Mouse (Mus musculus) testis, postnatal 10 days (tissue): ENCODE measurements around the gene Frmpd1.

ENCODE experiments used
- DNase-seq: peaks from one replicate; pipeline ENCODE4 v3.0.0; 2021; ENCODE audit warnings: low spot score

Gene Frmpd1

GRCm38 (mm10) chr4:45241330-45241729, 56.7 kb downstream of the Frmpd1 start:
- DNase-seq: no peak

GRCm38 (mm10) chr4:45242163-45242562, 57.5 kb downstream of the Frmpd1 start:
- DNase-seq: no peak

- no peak for DNase-seq
Observed at GRCm38 (mm10) chr4:45243211-45243902, 58.7 kb downstream of the Frmpd1 start.

- DNase-seq: no peak
Observed at GRCm38 (mm10) chr4:45251265-45251664, 66.6 kb downstream of the Frmpd1 start.

GRCm38 (mm10) chr4:45252861-45253262, 68.2 kb downstream of the Frmpd1 start:
- DNase-seq: peak; percentile 50

GRCm38 (mm10) chr4:45253839-45254601, 69.3 kb downstream of the Frmpd1 start:
- no peak for DNase-seq

GRCm38 (mm10) chr4:45259232-45259832, 74.7 kb downstream of the Frmpd1 start:
- no peak for DNase-seq

GRCm38 (mm10) chr4:45261551-45261950, 76.9 kb downstream of the Frmpd1 start:
- no peak for DNase-seq

- no peak for DNase-seq
Observed at GRCm38 (mm10) chr4:45267883-45268282, 83.2 kb downstream of the Frmpd1 start.

GRCm38 (mm10) chr4:45271041-45271452, 86.4 kb downstream of the Frmpd1 start:
- no peak for DNase-seq

- DNase-seq: no peak
Observed at GRCm38 (mm10) chr4:45275770-45276169, 91.1 kb downstream of the Frmpd1 start.

- DNase-seq: peak; percentile 59
Observed at GRCm38 (mm10) chr4:45279292-45279691, 94.6 kb downstream of the Frmpd1 start.

GRCm38 (mm10) chr4:45279981-45280548, 95.4 kb downstream of the Frmpd1 start:
- peak; percentile 64 for DNase-seq

- DNase-seq: no peak
Observed at GRCm38 (mm10) chr4:45286318-45286717, 101.6 kb downstream of the Frmpd1 start.

GRCm38 (mm10) chr4:45287906-45288305, 103.2 kb downstream of the Frmpd1 start:
- DNase-seq: peak; percentile 16

- peak; percentile 73 for DNase-seq
Observed at GRCm38 (mm10) chr4:45296662-45297564, 112.2 kb downstream of the Frmpd1 start, which contains the start of gene Trmt10b. Trmt10b (plus strand) TSS chr4:45297127.

- DNase-seq: no peak
Observed at GRCm38 (mm10) chr4:45305536-45305935, 120.9 kb downstream of the Frmpd1 start.

- DNase-seq: no peak
Observed at GRCm38 (mm10) chr4:45308046-45308445, 123.4 kb downstream of the Frmpd1 start.

GRCm38 (mm10) chr4:45308606-45309005, 123.9 kb downstream of the Frmpd1 start:
- no peak for DNase-seq

- DNase-seq: no peak
Observed at GRCm38 (mm10) chr4:45311056-45311455, 126.4 kb downstream of the Frmpd1 start.

GRCm38 (mm10) chr4:45320159-45320816, 135.6 kb downstream of the Frmpd1 start:
- DNase-seq: peak; percentile 82
